Mouse (Mus musculus) E14TG2a.4 (cell line): ENCODE data around the gene Srgn.

Source experiments
- CTCF ChIP-seq: conservative IDR thresholded peaks from 2 replicates; pipeline ENCODE4 v1.5.1; 2014; ENCODE audit warnings: low read length
- NANOG ChIP-seq: IDR thresholded peaks from 2 replicates; pipeline ENCODE4 v1.6.1; 2014; ENCODE audit warnings: borderline replicate concordance, low read length, mixed read lengths
- POU5F1 ChIP-seq: IDR thresholded peaks from 2 replicates; pipeline ENCODE4 v1.6.1; 2014; ENCODE audit warnings: low read length, borderline replicate concordance

DNA sequence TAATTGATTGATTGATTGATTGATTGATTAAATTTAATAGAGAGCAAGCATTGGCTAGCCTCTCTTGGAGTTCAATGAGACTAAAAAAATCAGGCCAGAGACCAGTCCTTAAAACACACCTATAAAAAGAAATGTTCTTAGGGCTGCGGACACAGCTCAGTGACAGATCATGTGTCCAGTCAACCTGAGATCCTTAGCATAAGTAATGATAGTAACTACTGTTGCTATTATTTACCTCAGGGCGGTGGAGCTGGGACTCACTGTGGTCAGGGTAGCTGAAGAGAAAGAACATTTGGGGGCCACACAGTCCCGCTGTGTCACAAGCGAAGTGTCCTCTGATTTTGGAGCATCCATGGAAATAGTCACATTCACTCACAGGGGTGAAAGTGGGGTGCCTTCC is 14.4 kb downstream of the Srgn start:
- TF ChIP-seq CTCF (no peak), POU5F1 (no peak), NANOG (no peak)
